Mouse (Mus musculus) heart, adult 2 months (tissue): ENCODE data around the gene Atp2a1. TPM values are rescaled to one million over a fixed set of nuclear protein-coding genes. Genes with fewer than 3 reads are reported as not detected.

Source experiments
- DNase-seq, 2 experiments: peaks; one replicate each; pipeline ENCODE4 v3.0.0; 2021
- H3K27ac ChIP-seq: fragments of 200-600 bp; 2 replicates; pipeline ENCODE4 v1.8.1; 2022
- H3K27me3 ChIP-seq: fragments of 200-500 bp; 2 replicates; pipeline ENCODE4 v1.6.1; 2012; ENCODE audit warnings: mild to moderate bottlenecking, low read length, inconsistent platforms, mixed read lengths; ENCODE audit not compliant: control insufficient read depth, insufficient read depth
- H3K36me3 ChIP-seq: fragments of 200-500 bp; 2 replicates; pipeline ENCODE4 v1.6.1; 2012; ENCODE audit warnings: low read length, inconsistent platforms; ENCODE audit not compliant: control insufficient read depth, insufficient read depth
- H3K4me1 ChIP-seq: fragments of 200-500 bp; 2 replicates; pipeline ENCODE4 v1.6.1; 2011; ENCODE audit warnings: low read length; ENCODE audit not compliant: control insufficient read depth, insufficient read depth
- H3K4me3 ChIP-seq: fragments of 200-600 bp; 2 replicates; pipeline ENCODE4 v1.8.1; 2022
- H3K79me2 ChIP-seq: fragments of 200-500 bp; replicated peaks from 2 replicates; pipeline ENCODE4 v1.6.1; 2012; ENCODE audit warnings: mild to moderate bottlenecking, inconsistent platforms, low read length, moderate library complexity, mixed read lengths; ENCODE audit not compliant: control insufficient read depth, insufficient read depth
- H3K9ac ChIP-seq: fragments of 200-500 bp; 2 replicates; pipeline ENCODE4 v1.6.1; 2012; ENCODE audit warnings: low read depth, mild to moderate bottlenecking, control low read depth, inconsistent platforms, low read length, mixed read lengths
- CTCF ChIP-seq: fragments of 200-600 bp; IDR thresholded peaks from 2 replicates; pipeline ENCODE4 v1.8.1; 2022; ENCODE audit warnings: antibody characterized with exemption, mild to moderate bottlenecking, moderate library complexity
- EP300 ChIP-seq: fragments of 200-500 bp; IDR thresholded peaks from 2 replicates; pipeline ENCODE4 v1.6.1; 2011; ENCODE audit warnings: low read depth, low read length, control low read depth; ENCODE audit not compliant: insufficient read depth
- POLR2A ChIP-seq: fragments of 200-500 bp; IDR thresholded peaks from 2 replicates; pipeline ENCODE4 v1.6.1; 2011; ENCODE audit warnings: mild to moderate bottlenecking, low read depth, low read length, control low read depth; ENCODE audit not compliant: insufficient read depth
- WGBS: fragments of 180-500 bp; shearing (Covaris S2); methylation state at CpG from one replicate; pipeline ENCODE4 v1.1.7; 2018; 5-methylcytosine and 5-hydroxymethylcytosine counted together
- intact Hi-C: fragments of 180-260 bp; cut with DNase I; formaldehyde crosslinking; loops from one replicate; pipeline ENCODE4 v1.15.1; 2025
- long read RNA-seq: library from polyadenylated mRNA; stranded (forward); transcript quantifications from one replicate; pipeline ENCODE4 v2.0.0, GENCODE M21; 2021
- polyA plus RNA-seq: library from polyadenylated mRNA; depleted of rRNA; stranded (reverse); fragments of >200 nt; gene quantifications from 2 replicates; pipeline ENCODE4 v1.2.3, GENCODE M21; 2012; rRNA removed
- total RNA-seq, 2 experiments: library from RNA; stranded (reverse); gene quantifications; 2 replicates each; pipeline ENCODE4 v1.2.3; 2021

The Atp2a1 gene
- 1 to 10 TPM; 1.1 to 1.3 TPM for total RNA-seq
- polyA plus RNA-seq: 5.7 and 6.6 TPM in 2 replicates
- long read RNA-seq, partial matches to known transcripts: 0 of 4 reads
- long read RNA-seq, other reads (novel, unspliced or antisense): 4 of 4 reads

DNA sequence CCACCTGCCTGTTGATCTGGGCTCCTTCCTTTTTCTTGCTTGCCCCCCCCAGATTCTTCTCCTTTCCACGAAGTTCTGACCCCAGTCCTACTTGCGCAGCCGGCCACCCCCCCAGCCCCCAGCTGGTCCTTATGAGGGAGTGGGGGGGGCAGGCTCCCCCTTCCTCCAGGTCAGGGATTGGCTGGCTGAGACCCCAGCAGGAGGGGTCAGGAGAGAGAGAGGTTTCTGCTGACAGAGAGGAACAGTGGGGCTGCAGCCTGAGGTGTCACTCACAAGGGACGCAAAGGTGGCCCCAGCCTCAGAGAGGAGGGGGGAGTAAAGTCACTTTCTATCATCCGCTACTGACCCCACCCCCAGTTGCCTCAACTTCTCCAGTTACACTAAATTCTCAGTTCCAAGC is at the start of gene Atp2a1:
Atp2a1 (minus strand) TSS at position 105 of the 400 bp plus-strand sequence.
- H3K36me3 ChIP-seq: no peaks in the 10 kb centered on the region
- TF ChIP-seq CTCF (no peak), EP300 (no peak), POLR2A (no peak)
- WGBS: 65% methylated on average over 5 of the region's 5 CpGs
- intact Hi-C loops: no loop called here
- no peaks in the 10 kb centered on the region for H3K27me3 ChIP-seq
- no peaks in the 10 kb centered on the region for H3K79me2 ChIP-seq
- peaks cover 4% of the 10 kb centered on the region; the same call in 1 of the 2 replicates for H3K4me1 ChIP-seq
- H3K27ac ChIP-seq: no peak within 1 kb of the TSS
- no peak for DNase-seq
- no peak within 1 kb of the TSS for H3K9ac ChIP-seq
- H3K4me3 ChIP-seq: no peak within 1 kb of the TSS

DNA sequence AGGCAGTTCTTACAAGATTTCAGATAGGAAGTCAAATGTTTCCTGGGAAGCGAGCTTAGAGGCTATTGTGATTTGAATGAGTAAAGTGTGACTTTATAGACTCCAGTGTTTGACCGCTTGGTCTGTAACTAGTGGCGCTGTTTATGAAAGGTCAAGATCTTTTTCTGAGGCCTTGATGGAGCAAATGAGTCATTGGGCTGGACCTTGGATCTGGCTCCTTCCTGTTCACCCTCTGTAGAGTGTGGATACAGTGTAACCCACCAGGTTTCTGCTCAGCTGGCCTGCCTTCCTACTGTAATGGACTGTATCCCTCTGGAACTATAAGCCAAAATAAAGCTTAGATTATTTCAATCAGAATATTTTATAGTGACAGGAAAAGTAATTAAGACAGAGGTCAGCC is 48.4 kb upstream of the Atp2a1 start:
- intact Hi-C loops: no loop called here
- no peak overlapping the region for H3K9ac ChIP-seq
- H3K79me2 ChIP-seq: no peaks in the 10 kb centered on the region
- H3K4me3 ChIP-seq: no peak overlapping the region
- WGBS: 51% methylated on average over 3 of the region's 3 CpGs
- no peak overlapping the region for H3K27ac ChIP-seq
- H3K36me3 ChIP-seq: no peaks in the 10 kb centered on the region
- no peak for DNase-seq
- no peak for TF ChIP-seq EP300
- TF ChIP-seq POLR2A: no peak
- no peak for TF ChIP-seq CTCF
- H3K4me1 ChIP-seq: no peaks in the 10 kb centered on the region
- H3K27me3 ChIP-seq: no peaks in the 10 kb centered on the region

DNA sequence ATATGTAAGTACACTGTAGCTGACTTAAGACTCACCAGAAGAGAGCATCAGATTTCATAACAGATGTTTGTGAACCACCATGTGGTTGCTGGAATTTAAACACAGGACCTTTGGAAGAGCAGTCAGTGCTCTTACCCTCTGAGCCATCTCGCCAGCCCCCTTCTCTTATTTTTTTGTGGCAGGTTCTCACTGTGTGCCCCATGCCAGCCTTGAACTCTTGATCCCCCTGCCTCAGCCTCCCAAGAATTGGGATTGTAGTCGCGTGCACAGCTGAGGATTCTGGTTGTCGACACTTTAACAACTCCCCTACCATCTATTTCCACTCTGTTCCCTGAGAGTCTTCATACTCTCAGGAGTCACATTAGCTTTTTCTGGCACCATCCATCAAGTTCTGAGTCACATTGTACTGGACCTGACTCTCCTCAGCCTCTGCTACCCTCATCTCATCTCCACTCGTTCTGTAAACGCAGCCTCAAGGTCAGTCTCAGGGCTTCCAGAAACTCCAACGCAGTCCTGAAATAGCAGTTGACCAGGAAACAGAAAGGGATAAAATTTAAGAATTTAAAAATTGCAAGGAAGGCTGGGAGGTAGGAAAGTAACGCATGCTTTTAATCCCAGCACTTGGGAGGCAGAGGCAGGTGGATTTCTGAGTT is 44.3 kb upstream of the Atp2a1 start:
- H3K79me2 ChIP-seq: no peaks in the 10 kb centered on the region
- no peaks in the 10 kb centered on the region for H3K36me3 ChIP-seq
- no peaks in the 10 kb centered on the region for H3K27me3 ChIP-seq
- H3K4me1 ChIP-seq: no peaks in the 10 kb centered on the region
- TF ChIP-seq POLR2A: no peak
- no peak for TF ChIP-seq CTCF
- no peak for TF ChIP-seq EP300
- no peak overlapping the region for H3K27ac ChIP-seq
- WGBS: 73% methylated on average over 8 of the region's 8 CpGs
- no peak for DNase-seq
- no peak overlapping the region for H3K4me3 ChIP-seq
- H3K9ac ChIP-seq: no peak overlapping the region
- intact Hi-C loops: loop anchor here (10.0 kb wide), 1 partner anchor 358 kb away; the partner anchor contains the start of genes Hirip3 and Ino80e

DNA sequence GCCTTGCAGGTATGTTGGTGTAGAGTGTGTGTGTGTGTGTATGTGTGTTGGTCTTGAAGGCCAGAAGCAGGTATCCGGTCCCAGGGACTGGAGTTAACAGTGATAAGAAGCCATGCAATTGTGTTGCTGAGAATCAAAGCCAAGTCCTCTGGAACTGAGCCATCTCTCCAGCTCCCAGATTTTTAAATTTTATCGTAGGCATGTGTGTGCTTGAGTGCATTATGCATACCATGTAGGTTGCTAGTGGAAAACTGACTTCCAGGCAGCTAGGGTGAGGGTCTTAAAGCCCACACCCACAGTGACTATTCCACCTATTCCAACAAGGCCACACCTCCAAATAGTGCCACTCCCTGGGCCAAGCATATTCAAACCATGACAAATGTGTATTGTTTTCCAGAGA is 42.0 kb upstream of the Atp2a1 start:
- TF ChIP-seq POLR2A (no peak), EP300 (no peak), CTCF (no peak)
- H3K36me3 ChIP-seq: peaks cover 7% of the 10 kb centered on the region
- no peaks in the 10 kb centered on the region for H3K4me1 ChIP-seq
- no peaks in the 10 kb centered on the region for H3K79me2 ChIP-seq
- no peaks in the 10 kb centered on the region for H3K27me3 ChIP-seq
- no peak overlapping the region for H3K9ac ChIP-seq
- H3K4me3 ChIP-seq: no peak overlapping the region
- peak in 1 of 2 experiments; percentile 12 for DNase-seq
- no peak overlapping the region for H3K27ac ChIP-seq
- intact Hi-C loops: loop anchor here (10.0 kb wide), 1 partner anchor 360 kb away; the partner anchor contains the start of genes Hirip3 and Ino80e
- WGBS: 39% methylated on average over 2 of the region's 2 CpGs

DNA sequence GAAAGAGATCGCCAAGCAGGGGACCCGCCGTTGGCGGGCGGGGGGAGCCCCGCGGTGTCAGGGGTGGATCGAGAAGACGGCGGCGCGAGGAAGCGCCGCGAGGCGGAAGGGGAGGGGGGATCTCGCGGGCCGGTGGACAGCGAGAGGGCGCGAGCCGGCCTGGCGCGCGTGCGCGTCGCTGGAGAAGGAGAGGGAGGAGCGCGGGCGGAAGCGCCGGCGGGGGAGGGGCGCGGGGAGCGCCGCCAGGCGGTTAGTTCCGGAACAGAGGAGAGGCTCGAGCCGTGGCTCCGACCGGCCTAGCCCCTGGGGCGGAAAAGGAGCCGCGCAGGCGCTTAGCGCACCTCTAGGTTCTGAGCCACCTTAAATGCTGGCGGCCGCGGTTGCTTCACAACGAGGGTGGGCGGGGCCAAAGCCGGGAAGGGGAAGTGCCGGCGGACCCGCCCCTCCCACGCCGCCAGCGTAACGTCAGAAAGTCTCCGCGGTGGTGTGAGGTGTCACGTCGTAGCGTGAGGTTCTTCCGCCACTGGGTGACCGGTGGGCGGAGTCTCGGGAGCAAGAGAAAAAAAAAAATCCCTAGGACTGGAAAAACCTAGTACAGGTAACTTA is 40.5 kb upstream of the Atp2a1 start, which contains the start of gene Atxn2l:
Atxn2l (minus strand) TSS at position 165 of the 606 bp plus-strand sequence.
- H3K79me2 ChIP-seq: no peaks in the 10 kb centered on the region
- no peaks in the 10 kb centered on the region for H3K4me1 ChIP-seq
- peaks cover 9% of the 10 kb centered on the region for H3K36me3 ChIP-seq
- intact Hi-C loops: loop anchor here (10.0 kb wide), 1 partner anchor 361 kb away; the partner anchor contains the start of genes Hirip3 and Ino80e
- peak within 1 kb of the TSS; percentile 99 for H3K4me3 ChIP-seq
- DNase-seq: peak; percentile 98 to 99
- H3K27ac ChIP-seq: peak within 1 kb of the TSS; percentile 98
- H3K9ac ChIP-seq: peak within 1 kb of the TSS; percentile 96
- TF ChIP-seq POLR2A (peak; percentile 60), EP300 (peak; percentile 93), CTCF (peak; percentile 80)
- no peaks in the 10 kb centered on the region for H3K27me3 ChIP-seq
- WGBS: under 1% methylated on average over 56 of the region's 72 CpGs
